Mouse (Mus musculus) E14TG2a.4 (cell line): Measurements from ENCODE around the gene C1ql1.

Experiments used
- CTCF ChIP-seq: conservative IDR thresholded peaks from 2 replicates; pipeline ENCODE4 v1.5.1; 2014; ENCODE audit warnings: low read length
- NANOG ChIP-seq: IDR thresholded peaks from 2 replicates; pipeline ENCODE4 v1.6.1; 2014; ENCODE audit warnings: borderline replicate concordance, low read length, mixed read lengths

DNA sequence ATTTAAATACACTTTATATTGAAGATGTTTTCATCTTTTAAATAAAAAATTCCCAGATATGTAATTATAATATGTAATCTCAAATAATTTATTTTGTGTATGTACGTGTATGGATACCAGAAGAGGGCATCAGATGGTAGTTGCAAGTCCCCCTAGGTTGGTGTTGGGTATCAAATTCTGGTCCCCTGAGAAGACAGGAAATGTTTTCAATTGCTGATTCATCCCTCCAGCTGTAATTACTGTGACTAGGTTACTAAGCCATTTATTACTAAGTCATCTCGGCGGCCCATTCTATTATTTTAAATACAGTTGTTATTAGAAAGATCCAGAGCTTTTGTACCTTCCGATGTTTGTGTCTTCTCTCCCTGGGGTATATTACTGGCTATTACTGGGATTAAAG, 28.4 kb downstream of the C1ql1 start:
- TF ChIP-seq CTCF (no peak), NANOG (no peak)
